Mouse (Mus musculus) hindbrain, embryonic 11.5 days (tissue): ENCODE data around the gene Coq8b. TPM values are rescaled to one million over a fixed set of nuclear protein-coding genes. Genes with fewer than 3 reads are reported as not detected.

Experiments used
- ATAC-seq: fragments of 200-750 bp; cut with Nextera tagmentation; 2 replicates; pipeline ENCODE4 v1.8.0; 2017; ENCODE audit warnings: mild to moderate bottlenecking, moderate TSS enrichment, moderate library complexity; ENCODE audit not compliant: low FRiP score
- DNase-seq: peaks from one replicate; pipeline ENCODE4 v3.0.0-alpha.2; 2015; ENCODE audit warnings: low spot score
- H3K27ac ChIP-seq: fragments of 300-500 bp; sonication (generic); 2 replicates; pipeline ENCODE4 v1.5.1; 2014; ENCODE audit warnings: mild to moderate bottlenecking, low read depth, low read length
- H3K27me3 ChIP-seq: fragments of 300-500 bp; sonication (generic); 2 replicates; pipeline ENCODE4 v1.6.1; 2014; ENCODE audit warnings: mild to moderate bottlenecking, low read length, moderate library complexity, mixed read lengths; ENCODE audit not compliant: control insufficient read depth, insufficient read depth
- H3K36me3 ChIP-seq: fragments of 300-500 bp; sonication (generic); 2 replicates; pipeline ENCODE4 v1.6.1; 2014; ENCODE audit warnings: mild to moderate bottlenecking, low read length, moderate library complexity, mixed read lengths; ENCODE audit not compliant: control insufficient read depth, insufficient read depth
- H3K4me1 ChIP-seq: fragments of 300-500 bp; sonication (generic); replicated peaks from 2 replicates; pipeline ENCODE4 v1.6.1; 2014; ENCODE audit warnings: low read length, mixed read lengths; ENCODE audit not compliant: control insufficient read depth, insufficient read depth
- H3K4me2 ChIP-seq: fragments of 300-500 bp; sonication (generic); replicated peaks from 2 replicates; pipeline ENCODE4 v1.6.1; 2014; ENCODE audit warnings: mild to moderate bottlenecking, low read depth, low read length
- H3K4me3 ChIP-seq: fragments of 300-500 bp; sonication (generic); 2 replicates; pipeline ENCODE4 v1.5.1; 2014; ENCODE audit warnings: low read depth, low read length
- H3K9ac ChIP-seq: fragments of 300-500 bp; sonication (generic); 2 replicates; pipeline ENCODE4 v1.6.1; 2014; ENCODE audit warnings: low read depth, low read length
- H3K9me3 ChIP-seq: fragments of 300-500 bp; sonication (generic); 2 replicates; pipeline ENCODE4 v1.6.1; 2016; ENCODE audit warnings: low read length; ENCODE audit not compliant: control insufficient read depth
- WGBS: fragments of 180-500 bp; shearing (Covaris S2); extraction: QIAGEN DNeasy Blood & Tissue Kit; methylation state at CpG from one replicate; pipeline ENCODE4 v1.1.7; 2014; 5-methylcytosine and 5-hydroxymethylcytosine counted together
- polyA plus RNA-seq: library from polyadenylated mRNA; unstranded; fragments of >200 nt; fragmentation: Nextera tagmentation; extraction: Ambion mirVana; gene quantifications from 2 replicates; pipeline ENCODE4 v1.2.1, GENCODE M21; 2014

Gene Coq8b
- polyA plus RNA-seq, 1 experiment from 2014 or later, result 18.4 TPM

- Histone ChIP-seq H3K4me1 (peaks cover 9% of the 10 kb centered on the region; the same call in 1 of the 2 replicates), H3K9me3 (no peaks in the 10 kb centered on the region), H3K9ac (peak overlapping the region; percentile 42), H3K36me3 (no peaks in the 10 kb centered on the region), H3K4me2 (peak overlapping the region; percentile 7; the same call in 1 of the 2 replicates), H3K27ac (no peak overlapping the region), H3K4me3 (no peak overlapping the region), H3K27me3 (no peaks in the 10 kb centered on the region)
- DNase-seq (no peak), ATAC-seq (no peak)
- WGBS, result 81% methylated on average over 11 of the region's 11 CpGs
These were observed 7.8 kb upstream of the Coq8b start for GRCm38 (mm10) chr7:27224877-27225575.

- Histone ChIP-seq H3K27ac (no peak overlapping the region), H3K36me3 (no peaks in the 10 kb centered on the region), H3K4me2 (peak overlapping the region; percentile 84), H3K4me3 (peak overlapping the region; percentile 82), H3K9me3 (no peaks in the 10 kb centered on the region), H3K9ac (peak overlapping the region; percentile 77), H3K4me1 (peaks cover 9% of the 10 kb centered on the region; the same call in 1 of the 2 replicates), H3K27me3 (no peaks in the 10 kb centered on the region)
- DNase-seq (no peak), ATAC-seq (no peak)
- 32% methylated on average over 9 of the region's 9 CpGs for WGBS
These were observed 5.5 kb upstream of the Coq8b start for GRCm38 (mm10) chr7:27227276-27227675.

GRCm38 (mm10) chr7:27227676-27228075, 5.1 kb upstream of the Coq8b start:
- Histone ChIP-seq H3K9ac (peak overlapping the region; percentile 77), H3K27me3 (no peaks in the 10 kb centered on the region), H3K27ac (0 out of 2 replicates have a peak overlapping the region, but pooled peaks have one; percentile 82), H3K9me3 (no peaks in the 10 kb centered on the region), H3K4me2 (peak overlapping the region; percentile 84), H3K36me3 (no peaks in the 10 kb centered on the region), H3K4me3 (peak overlapping the region; percentile 82), H3K4me1 (peaks cover 9% of the 10 kb centered on the region; the same call in 1 of the 2 replicates)
- ATAC-seq (no peak; the same call in 1 of the 2 replicates), DNase-seq (no peak)
- 5% methylated on average over 10 of the region's 10 CpGs for WGBS

- WGBS, result under 1% methylated on average over 49 of the region's 49 CpGs
- H3K4me1 ChIP-seq, result peaks cover 9% of the 10 kb centered on the region; the same call in 1 of the 2 replicates
These were observed 4.5 kb upstream of the Coq8b start, which contains the start of gene Itpkc for GRCm38 (mm10) chr7:27228281-27228821. Gene Itpkc, minus strand, starts transcription at chr7:27228661.

GRCm38 (mm10) chr7:27228865-27229264, 4.0 kb upstream of the Coq8b start:
- H3K4me2 ChIP-seq, result peak overlapping the region; percentile 84
- no peaks in the 10 kb centered on the region for H3K36me3 ChIP-seq
- 20% methylated on average over 6 of the region's 6 CpGs for whole genome bisulfite sequencing
- H3K9ac ChIP-seq, result peak overlapping the region; percentile 77
- peak overlapping the region; percentile 82 for H3K27ac ChIP-seq
- H3K4me1 ChIP-seq, result peaks cover 12% of the 10 kb centered on the region; the same call in 1 of the 2 replicates
- no peaks in the 10 kb centered on the region for H3K9me3 ChIP-seq
- ATAC-seq (peak; percentile 0; the same call in 1 of the 2 replicates), DNase-seq (no peak)
- H3K27me3 ChIP-seq, result no peaks in the 10 kb centered on the region
- H3K4me3 ChIP-seq, result peak overlapping the region; percentile 82

More at GRCm38 (mm10) chr7:27228281-27228821, 4.5 kb upstream of the Coq8b start, which contains the start of gene Itpkc:
- ATAC-seq, result peak; percentile 82
- Histone ChIP-seq H3K9ac (peak within 1 kb of the TSS; percentile 77), H3K36me3 (no peaks in the 10 kb centered on the region), H3K27ac (peak within 1 kb of the TSS; percentile 82), H3K4me3 (peak within 1 kb of the TSS; percentile 82), H3K9me3 (no peaks in the 10 kb centered on the region), H3K4me2 (peak within 1 kb of the TSS; percentile 84), H3K27me3 (no peaks in the 10 kb centered on the region)
- peak; percentile 96 for DNase-seq

GRCm38 (mm10) chr7:27230781-27231180, 2.0 kb upstream of the Coq8b start:
- Histone ChIP-seq H3K27ac (no peak overlapping the region), H3K27me3 (no peaks in the 10 kb centered on the region), H3K4me1 (peaks cover 6% of the 10 kb centered on the region; the same call in 1 of the 2 replicates), H3K9me3 (no peaks in the 10 kb centered on the region), H3K9ac (no peak overlapping the region), H3K4me2 (no peak overlapping the region), H3K36me3 (no peaks in the 10 kb centered on the region), H3K4me3 (no peak overlapping the region)
- WGBS, result 79% methylated on average over 4 of the region's 4 CpGs
- no peak for ATAC-seq
- no peak for DNase-seq

GRCm38 (mm10) chr7:27231693-27232331, 1.0 kb upstream of the Coq8b start:
- WGBS, result 82% methylated on average over 7 of the region's 7 CpGs
- H3K9me3 ChIP-seq, result no peaks in the 10 kb centered on the region
- no peak overlapping the region for H3K9ac ChIP-seq

GRCm38 (mm10) chr7:27233300-27233699, 477 bp downstream of the Coq8b start:
- no peak for DNase-seq
- Histone ChIP-seq H3K27ac (peak overlapping the region; percentile 67), H3K36me3 (no peaks in the 10 kb centered on the region), H3K9ac (peak overlapping the region; percentile 59), H3K9me3 (no peaks in the 10 kb centered on the region), H3K4me3 (peak overlapping the region; percentile 52), H3K27me3 (no peaks in the 10 kb centered on the region), H3K4me2 (peak overlapping the region; percentile 72), H3K4me1 (peaks cover 6% of the 10 kb centered on the region; the same call in 1 of the 2 replicates)
- ATAC-seq, result peak; percentile 55
- 1% methylated on average over 6 of the region's 6 CpGs for WGBS

More at GRCm38 (mm10) chr7:27231693-27232331, 1.0 kb upstream of the Coq8b start:
- H3K27me3 ChIP-seq, result no peaks in the 10 kb centered on the region
- no peak overlapping the region for H3K4me2 ChIP-seq
- no peaks in the 10 kb centered on the region for H3K36me3 ChIP-seq
- H3K4me3 ChIP-seq, result no peak overlapping the region
- no peak overlapping the region for H3K27ac ChIP-seq
- DNase-seq (no peak), ATAC-seq (no peak)
- peaks cover 6% of the 10 kb centered on the region; the same call in 1 of the 2 replicates for H3K4me1 ChIP-seq
